Mouse (Mus musculus) bone marrow, adult 2 months (tissue): Measurements from ENCODE around the gene Itpka.

ENCODE experiments used
- CTCF ChIP-seq: fragments of 200-500 bp; IDR thresholded peaks from 2 replicates; pipeline ENCODE4 v1.5.1; 2011; ENCODE audit warnings: low read length, control low read depth; ENCODE audit not compliant: control insufficient read depth, insufficient read depth
- POLR2A ChIP-seq: fragments of 200-500 bp; IDR thresholded peaks from 2 replicates; pipeline ENCODE4 v1.6.1; 2011; ENCODE audit warnings: low read depth, mild to moderate bottlenecking, control low read depth, low read length, borderline replicate concordance; ENCODE audit not compliant: control insufficient read depth

- TF ChIP-seq POLR2A = no peak
- no peak for TF ChIP-seq CTCF
Observed at GRCm38 (mm10) chr2:119763924-119764323, 21.8 kb downstream of the Itpka start.
